Mouse (Mus musculus) neural tube, embryonic 15.5 days (tissue): ENCODE results near the gene Selenof. TPM values are rescaled to one million over a fixed set of nuclear protein-coding genes. Genes with fewer than 3 reads are reported as not detected.
A peak's percentile ranks its signal among the peaks of the same experiment; 100 is the strongest.

ENCODE experiments used
- ATAC-seq: fragments of 200-750 bp; cut with Nextera tagmentation; 2 replicates; pipeline ENCODE4 v1.8.0; 2017; ENCODE audit warnings: mild to moderate bottlenecking, moderate TSS enrichment, moderate library complexity; ENCODE audit not compliant: low FRiP score
- H3K27ac ChIP-seq: fragments of 300-500 bp; sonication (generic); replicated peaks from 2 replicates; pipeline ENCODE4 v1.5.1; 2015; ENCODE audit warnings: mild to moderate bottlenecking, inconsistent platforms
- H3K27me3 ChIP-seq: fragments of 300-500 bp; sonication (generic); replicated peaks from 2 replicates; pipeline ENCODE4 v1.6.1; 2015; ENCODE audit warnings: inconsistent platforms
- H3K36me3 ChIP-seq: fragments of 300-500 bp; sonication (generic); 2 replicates; pipeline ENCODE4 v1.6.1; 2015; ENCODE audit warnings: inconsistent platforms
- H3K4me1 ChIP-seq: fragments of 300-500 bp; sonication (generic); 2 replicates; pipeline ENCODE4 v1.6.1; 2015; ENCODE audit warnings: inconsistent platforms
- H3K4me2 ChIP-seq: fragments of 300-500 bp; sonication (generic); 2 replicates; pipeline ENCODE4 v1.6.1; 2015; ENCODE audit warnings: inconsistent platforms, mild to moderate bottlenecking, moderate library complexity
- H3K4me3 ChIP-seq: fragments of 300-500 bp; sonication (generic); replicated peaks from 2 replicates; pipeline ENCODE4 v1.5.1; 2015; ENCODE audit warnings: mild to moderate bottlenecking, inconsistent platforms
- H3K9ac ChIP-seq: fragments of 300-500 bp; sonication (generic); replicated peaks from 2 replicates; pipeline ENCODE4 v1.6.1; 2015; ENCODE audit warnings: mild to moderate bottlenecking, inconsistent platforms
- H3K9me3 ChIP-seq: fragments of 300-500 bp; sonication (generic); replicated peaks from 2 replicates; pipeline ENCODE4 v1.6.1; 2016; ENCODE audit warnings: inconsistent platforms
- WGBS: fragments of 180-500 bp; shearing (Covaris S2); methylation state at CpG from one replicate; pipeline ENCODE4 v1.1.7; 2015; ENCODE audit warnings: mixed read lengths; 5-methylcytosine and 5-hydroxymethylcytosine counted together
- polyA plus RNA-seq: library from polyadenylated mRNA; unstranded; fragments of >200 nt; fragmentation: Nextera tagmentation; extraction: Ambion mirVana; gene quantifications from 2 replicates; pipeline ENCODE4 v1.2.1, GENCODE M21; 2015

Selenof gene
- polyA plus RNA-seq, 1 experiment from 2014 or later = 598 TPM

GRCm38 (mm10) chr3:144565212-144565611 is 4.9 kb upstream of the Selenof start:
- Histone ChIP-seq H3K9ac (no peak overlapping the region), H3K4me1 (peaks cover 21% of the 10 kb centered on the region), H3K27ac (no peak overlapping the region), H3K27me3 (no peaks in the 10 kb centered on the region), H3K9me3 (no peaks in the 10 kb centered on the region), H3K36me3 (no peaks in the 10 kb centered on the region), H3K4me2 (no peak overlapping the region), H3K4me3 (no peak overlapping the region)
- WGBS = 91% methylated on average over 7 of the region's 7 CpGs
- ATAC-seq = no peak

GRCm38 (mm10) chr3:144568861-144569361 is 1.2 kb upstream of the Selenof start:
- peak overlapping the region; percentile 79 for H3K4me2 ChIP-seq
- H3K9ac ChIP-seq = peak overlapping the region; percentile 89
- peak overlapping the region; percentile 97 for H3K27ac ChIP-seq
- no peak for ATAC-seq
- peaks cover 42% of the 10 kb centered on the region for H3K4me1 ChIP-seq
- no peaks in the 10 kb centered on the region for H3K9me3 ChIP-seq
- H3K4me3 ChIP-seq = peak overlapping the region; percentile 62
- no peaks in the 10 kb centered on the region for H3K27me3 ChIP-seq
- WGBS = under 1% methylated on average over 21 of the region's 21 CpGs
- H3K36me3 ChIP-seq = no peaks in the 10 kb centered on the region

DNA sequence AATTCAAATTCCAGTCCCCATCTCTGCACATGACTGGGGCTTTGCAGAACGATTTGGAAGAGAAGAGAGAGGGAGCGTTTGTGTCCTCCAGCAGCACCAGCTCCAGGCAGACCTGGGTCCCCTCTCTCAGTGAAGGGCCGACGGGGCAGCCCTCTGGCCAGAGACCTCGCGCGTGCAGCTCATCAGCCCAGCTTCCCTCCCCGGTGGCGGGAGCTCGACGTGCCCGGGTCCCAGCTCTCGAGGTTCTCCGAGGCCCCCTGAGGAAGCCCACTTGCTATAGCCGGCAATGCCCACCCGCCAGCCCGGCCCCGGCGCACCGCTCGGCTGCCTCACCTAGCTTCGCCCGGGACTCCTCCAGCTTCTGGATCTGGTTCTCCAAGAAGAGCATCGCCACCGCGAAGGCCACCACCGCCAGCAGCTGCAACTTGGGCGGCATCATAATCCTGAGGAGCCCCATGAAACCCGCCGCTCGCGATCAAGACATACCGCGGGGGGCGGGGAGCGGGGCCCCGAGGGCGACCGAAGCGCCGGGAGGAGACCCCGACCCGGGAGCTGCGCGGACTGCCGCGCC is 618 bp upstream of the Selenof start:
- peak; percentile 28 for ATAC-seq
- Histone ChIP-seq H3K9ac (peak overlapping the region; percentile 89), H3K4me1 (peaks cover 42% of the 10 kb centered on the region), H3K4me3 (peak overlapping the region; percentile 62), H3K27me3 (no peaks in the 10 kb centered on the region), H3K9me3 (no peaks in the 10 kb centered on the region), H3K4me2 (peak overlapping the region; percentile 79), H3K27ac (peak overlapping the region; percentile 97), H3K36me3 (no peaks in the 10 kb centered on the region)
- under 1% methylated on average over 41 of the region's 47 CpGs for WGBS

- Histone ChIP-seq H3K9ac (peak overlapping the region; percentile 69), H3K27ac (peak overlapping the region; percentile 98), H3K4me3 (peak overlapping the region; percentile 62), H3K36me3 (no peaks in the 10 kb centered on the region), H3K9me3 (no peaks in the 10 kb centered on the region), H3K4me1 (peaks cover 48% of the 10 kb centered on the region), H3K4me2 (peak overlapping the region; percentile 56), H3K27me3 (no peaks in the 10 kb centered on the region)
- WGBS = 1% methylated on average over 25 of the region's 25 CpGs
- ATAC-seq = no peak
Measured at GRCm38 (mm10) chr3:144570816-144571487, 848 bp downstream of the Selenof start.

GRCm38 (mm10) chr3:144574256-144574655 is 4.2 kb downstream of the Selenof start:
- Histone ChIP-seq H3K4me2 (no peak overlapping the region), H3K9me3 (no peaks in the 10 kb centered on the region), H3K36me3 (peaks cover 13% of the 10 kb centered on the region), H3K4me1 (peaks cover 30% of the 10 kb centered on the region), H3K9ac (no peak overlapping the region), H3K27ac (no peak overlapping the region), H3K4me3 (no peak overlapping the region), H3K27me3 (no peaks in the 10 kb centered on the region)
- ATAC-seq = no peak
- 92% methylated on average over 7 of the region's 7 CpGs for WGBS

DNA sequence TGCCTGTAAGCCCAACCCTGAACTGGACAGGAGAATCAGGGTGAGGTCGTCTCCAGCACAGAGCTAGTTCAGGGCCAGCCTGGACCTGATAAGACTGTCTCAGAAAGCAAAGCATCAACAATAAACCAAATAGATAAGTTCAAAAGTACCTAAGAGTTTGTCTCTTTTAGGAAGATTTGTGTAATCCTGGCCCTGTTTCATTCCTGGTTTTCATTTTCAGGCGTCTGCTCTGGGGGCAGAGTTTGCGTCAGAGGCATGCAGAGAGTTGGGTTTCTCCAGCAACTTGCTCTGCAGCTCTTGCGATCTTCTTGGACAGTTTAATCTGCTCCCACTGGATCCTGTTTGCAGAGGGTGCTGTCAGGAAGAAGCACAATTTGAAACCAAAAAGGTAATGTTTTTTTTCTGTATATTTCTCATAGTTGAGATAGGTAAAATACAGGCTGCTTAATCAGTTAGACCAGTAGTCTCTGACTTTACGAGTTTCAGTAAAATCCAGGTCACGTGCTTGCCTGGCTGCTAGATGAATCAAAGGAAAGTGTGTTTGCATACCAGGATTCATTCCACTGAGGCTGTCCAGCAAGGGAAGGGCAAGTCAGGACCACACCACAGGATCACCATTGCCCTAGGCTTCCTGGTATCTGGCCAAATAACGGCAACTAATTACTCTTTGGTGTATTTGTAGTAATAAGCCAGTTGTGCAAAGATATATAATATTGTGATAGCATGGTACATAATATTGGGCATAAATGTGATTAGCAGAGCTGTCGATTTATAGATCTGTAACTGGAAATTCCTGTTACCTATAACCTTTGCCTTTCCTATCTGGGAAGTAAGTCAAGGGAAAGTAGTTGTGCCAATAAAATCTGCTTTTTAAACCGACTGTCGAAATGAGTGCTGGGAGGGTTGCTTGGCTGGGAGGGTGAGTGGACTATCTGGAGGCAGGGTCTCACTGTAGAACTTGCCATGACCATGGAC is 7.5 kb downstream of the Selenof start:
- WGBS = 90% methylated on average over 10 of the region's 10 CpGs
- Histone ChIP-seq H3K27me3 (no peaks in the 10 kb centered on the region), H3K4me1 (peaks cover 15% of the 10 kb centered on the region; the same call in 1 of the 2 replicates), H3K9me3 (no peaks in the 10 kb centered on the region), H3K36me3 (peaks cover 26% of the 10 kb centered on the region), H3K27ac (no peak overlapping the region), H3K4me2 (no peak overlapping the region), H3K4me3 (no peak overlapping the region), H3K9ac (no peak overlapping the region)
- ATAC-seq = no peak

- H3K27ac ChIP-seq = no peak overlapping the region
- no peak overlapping the region for H3K4me2 ChIP-seq
- no peak for ATAC-seq
- H3K36me3 ChIP-seq = peaks cover 31% of the 10 kb centered on the region
- peaks cover 8% of the 10 kb centered on the region; the same call in 1 of the 2 replicates for H3K4me1 ChIP-seq
- H3K27me3 ChIP-seq = no peaks in the 10 kb centered on the region
- H3K4me3 ChIP-seq = no peak overlapping the region
- 97% methylated on average over 4 of the region's 4 CpGs for WGBS
- no peak overlapping the region for H3K9ac ChIP-seq
- no peaks in the 10 kb centered on the region for H3K9me3 ChIP-seq
Measured at GRCm38 (mm10) chr3:144578921-144579320, 8.8 kb downstream of the Selenof start.

DNA sequence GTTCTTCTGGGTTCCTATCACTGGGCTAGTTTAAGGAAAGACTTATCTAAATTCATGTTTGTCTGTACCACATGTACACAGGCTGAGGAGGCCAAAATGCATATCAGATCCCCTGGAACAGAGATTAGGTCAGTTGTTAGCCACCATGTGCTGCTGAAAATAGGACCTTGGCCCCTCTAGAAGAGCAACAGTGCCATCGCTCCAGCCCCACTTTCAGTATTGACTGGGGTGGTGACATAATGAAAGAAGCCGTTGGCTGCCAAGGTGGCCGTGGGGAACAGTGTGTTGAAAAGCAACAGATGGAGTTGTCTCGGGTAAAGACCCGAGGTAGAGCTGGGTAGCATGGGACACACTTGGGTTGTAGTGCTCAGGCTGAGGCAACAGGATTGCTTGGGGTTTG is 9.7 kb downstream of the Selenof start:
- Histone ChIP-seq H3K9ac (no peak overlapping the region), H3K27me3 (no peaks in the 10 kb centered on the region), H3K36me3 (peaks cover 31% of the 10 kb centered on the region), H3K4me1 (peaks cover 6% of the 10 kb centered on the region; the same call in 1 of the 2 replicates), H3K4me3 (no peak overlapping the region), H3K4me2 (no peak overlapping the region), H3K9me3 (no peaks in the 10 kb centered on the region), H3K27ac (no peak overlapping the region)
- ATAC-seq = no peak
- 84% methylated on average over 5 of the region's 5 CpGs for WGBS

DNA sequence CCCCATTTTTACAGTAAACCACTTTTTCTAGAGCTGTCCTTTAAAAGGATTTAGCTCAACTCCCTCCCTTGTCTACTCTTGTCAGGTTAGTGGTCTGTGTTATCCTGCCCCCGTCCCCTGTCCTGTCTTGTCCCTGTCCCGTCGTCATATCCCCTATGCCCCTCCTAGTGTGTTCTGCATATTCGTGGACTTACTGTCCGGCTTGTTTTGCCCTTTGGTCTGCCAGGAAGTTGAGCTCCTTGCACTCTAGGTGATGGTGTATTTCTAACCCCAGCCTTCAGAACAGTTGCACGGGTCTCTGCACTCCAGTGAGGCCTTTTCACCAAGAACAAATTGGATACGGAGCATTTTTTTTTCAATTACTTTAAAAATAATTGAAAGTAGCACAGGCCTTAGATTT is 10.2 kb downstream of the Selenof start:
- Histone ChIP-seq H3K27ac (no peak overlapping the region), H3K27me3 (no peaks in the 10 kb centered on the region), H3K36me3 (peaks cover 31% of the 10 kb centered on the region), H3K9me3 (no peaks in the 10 kb centered on the region), H3K4me3 (no peak overlapping the region), H3K4me2 (no peak overlapping the region), H3K9ac (no peak overlapping the region), H3K4me1 (peaks cover 3% of the 10 kb centered on the region; the same call in 1 of the 2 replicates)
- WGBS = 86% methylated on average over 7 of the region's 7 CpGs
- ATAC-seq = no peak

DNA sequence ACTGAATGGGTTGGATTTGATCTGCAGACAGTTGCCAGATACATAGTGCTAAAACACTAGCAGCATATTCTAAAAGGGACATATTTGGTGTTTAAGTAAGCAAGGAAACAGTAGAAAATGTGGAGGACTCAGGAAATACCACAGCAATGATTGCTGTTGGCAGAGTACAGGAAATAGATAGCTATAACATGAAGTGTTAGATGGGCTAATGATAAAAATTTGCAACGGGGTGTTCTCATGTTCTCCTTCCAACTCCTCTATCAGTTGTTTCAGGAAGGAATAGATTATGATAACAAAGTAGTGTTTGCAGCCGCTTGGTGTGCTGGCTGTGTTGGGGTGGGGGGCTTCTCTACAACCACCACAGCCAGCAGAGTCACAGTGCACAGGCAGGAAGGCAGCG is 11.7 kb downstream of the Selenof start:
- no peak for ATAC-seq
- no peak overlapping the region for H3K27ac ChIP-seq
- H3K9ac ChIP-seq = no peak overlapping the region
- peaks cover 31% of the 10 kb centered on the region for H3K36me3 ChIP-seq
- no peaks in the 10 kb centered on the region for H3K27me3 ChIP-seq
- no peaks in the 10 kb centered on the region for H3K9me3 ChIP-seq
- no peak overlapping the region for H3K4me2 ChIP-seq
- 92% methylated on average over 3 of the region's 3 CpGs for WGBS
- H3K4me1 ChIP-seq = no peaks in the 10 kb centered on the region; the same call in 1 of the 2 replicates
- no peak overlapping the region for H3K4me3 ChIP-seq

DNA sequence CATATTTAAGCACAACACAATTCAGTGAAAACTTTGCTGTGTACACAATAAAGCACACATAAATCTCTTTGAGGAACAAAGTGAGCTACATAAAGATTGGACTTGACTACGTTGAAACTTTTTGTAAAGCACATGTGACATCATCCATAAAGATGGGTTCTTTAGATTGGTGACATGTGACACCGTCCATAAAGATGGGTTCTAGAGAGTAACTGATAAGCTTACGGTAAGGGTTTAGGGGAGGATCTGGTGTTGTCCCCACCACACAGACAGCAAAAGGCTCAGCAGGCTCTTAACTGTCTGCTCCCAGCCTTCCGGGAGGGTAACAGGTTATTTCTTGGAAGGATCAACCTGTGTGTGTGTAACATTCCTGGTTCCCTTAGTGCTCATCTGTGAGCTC is 12.2 kb downstream of the Selenof start:
- 88% methylated on average over 4 of the region's 4 CpGs for WGBS

More for the DNA sequence above, 12.2 kb downstream of the Selenof start:
- Histone ChIP-seq H3K36me3 (peaks cover 36% of the 10 kb centered on the region), H3K4me1 (no peaks in the 10 kb centered on the region; the same call in 1 of the 2 replicates), H3K9ac (no peak overlapping the region), H3K4me2 (no peak overlapping the region), H3K4me3 (no peak overlapping the region), H3K9me3 (no peaks in the 10 kb centered on the region), H3K27ac (no peak overlapping the region), H3K27me3 (no peaks in the 10 kb centered on the region)
- no peak for ATAC-seq
